Mouse (Mus musculus): ENCODE results near the gene Gpr19. TPM values are rescaled to one million over a fixed set of nuclear protein-coding genes. Genes with fewer than 3 reads are reported as not detected.

Gene Gpr19
- polyA plus RNA-seq, 1 experiment: 2.1 TPM

GRCm38 (mm10) chr6:134929926-134930325, 31.5 kb upstream of the Gpr19 start:
- H3K4me3 ChIP-seq (ENCODE audit: insufficient read depth, poor library complexity, severe bottlenecking): peak overlapping the region; percentile 52
- H3K79me3 ChIP-seq (ENCODE audit: low read depth): peaks cover 50% of the 10 kb centered on the region
- no peaks in the 10 kb centered on the region for H3K27me3 ChIP-seq (ENCODE audit: control insufficient read depth, insufficient read depth, insufficient read length)
- H3K79me2 ChIP-seq (ENCODE audit: control insufficient read depth, insufficient read depth): peaks cover 69% of the 10 kb centered on the region
- H3ac ChIP-seq (ENCODE audit: control insufficient read depth, insufficient read length, low read depth): peak overlapping the region; percentile 48
- TF ChIP-seq FOSL1 (IDR thresholded peaks at IDR 0.05; ENCODE audit: insufficient read depth, low read length, poor library complexity, severe bottlenecking) (no peak), USF1 (IDR thresholded peaks at IDR 0.05; ENCODE audit: low read depth) (peak; percentile 30)
- H3K36me3 ChIP-seq (ENCODE audit: control insufficient read depth, insufficient read depth): peaks cover 8% of the 10 kb centered on the region

- Histone ChIP-seq H3K4me3 (ENCODE audit: insufficient read depth, poor library complexity, severe bottlenecking) (peak overlapping the region; percentile 52), H3K79me3 (ENCODE audit: low read depth) (peaks cover 56% of the 10 kb centered on the region), H3K79me2 (ENCODE audit: control insufficient read depth, insufficient read depth) (peaks cover 73% of the 10 kb centered on the region), H3K36me3 (ENCODE audit: control insufficient read depth, insufficient read depth) (peaks cover 10% of the 10 kb centered on the region), H3ac (ENCODE audit: control insufficient read depth, insufficient read length, low read depth) (peak overlapping the region; percentile 85), H3K27me3 (ENCODE audit: control insufficient read depth, insufficient read depth, insufficient read length) (no peaks in the 10 kb centered on the region)
- TF ChIP-seq CTCF (IDR thresholded peaks at IDR 0.05; ENCODE audit: control insufficient read depth, insufficient read depth, insufficient read length) (no peak), USF1 (IDR thresholded peaks at IDR 0.05; ENCODE audit: low read depth) (peak; percentile 65)
Observed at GRCm38 (mm10) chr6:134928889-134929310, 30.5 kb upstream of the Gpr19 start.

- TF ChIP-seq CTCF (IDR thresholded peaks at IDR 0.05; ENCODE audit: control insufficient read depth, insufficient read depth, insufficient read length): no peak
- TF ChIP-seq MAX (IDR thresholded peaks at IDR 0.05): peak; percentile 58
- peak; percentile 82 for TF ChIP-seq CEBPB (IDR thresholded peaks at IDR 0.05; ENCODE audit: low read depth)
- Histone ChIP-seq H3K79me2 (ENCODE audit: control insufficient read depth, insufficient read depth) (peaks cover 73% of the 10 kb centered on the region), H3ac (ENCODE audit: control insufficient read depth, insufficient read length, low read depth) (peak overlapping the region; percentile 78), H3K27me3 (ENCODE audit: control insufficient read depth, insufficient read depth, insufficient read length) (no peaks in the 10 kb centered on the region), H3K4me3 (ENCODE audit: insufficient read depth, poor library complexity, severe bottlenecking) (peak overlapping the region; percentile 55), H3K79me3 (ENCODE audit: low read depth) (peaks cover 58% of the 10 kb centered on the region), H3K36me3 (ENCODE audit: control insufficient read depth, insufficient read depth) (peaks cover 16% of the 10 kb centered on the region)
Observed at GRCm38 (mm10) chr6:134928096-134928888, 29.9 kb upstream of the Gpr19 start.

GRCm38 (mm10) chr6:134927595-134928095, 29.3 kb upstream of the Gpr19 start:
- Histone ChIP-seq H3K36me3 (ENCODE audit: control insufficient read depth, insufficient read depth) (peaks cover 22% of the 10 kb centered on the region), H3K79me3 (ENCODE audit: low read depth) (peaks cover 59% of the 10 kb centered on the region), H3K27me3 (ENCODE audit: control insufficient read depth, insufficient read depth, insufficient read length) (no peaks in the 10 kb centered on the region), H3K79me2 (ENCODE audit: control insufficient read depth, insufficient read depth) (peaks cover 73% of the 10 kb centered on the region), H3ac (ENCODE audit: control insufficient read depth, insufficient read length, low read depth) (peak overlapping the region; percentile 92), H3K4me3 (ENCODE audit: insufficient read depth, poor library complexity, severe bottlenecking) (peak overlapping the region; percentile 55)
- TF ChIP-seq CTCF (IDR thresholded peaks at IDR 0.05; ENCODE audit: control insufficient read depth, insufficient read depth, insufficient read length): no peak
- TF ChIP-seq CEBPB (IDR thresholded peaks at IDR 0.05; ENCODE audit: low read depth): no peak
- no peak for TF ChIP-seq FOSL1 (IDR thresholded peaks at IDR 0.05; ENCODE audit: insufficient read depth, low read length, poor library complexity, severe bottlenecking)
- TF ChIP-seq MYOD1 (IDR thresholded peaks at IDR 0.05; ENCODE audit: control insufficient read depth, insufficient read length, low read depth): no peak
- no peak for TF ChIP-seq USF1 (IDR thresholded peaks at IDR 0.05; ENCODE audit: low read depth)
- no peak for TF ChIP-seq MAX (IDR thresholded peaks at IDR 0.05)
- TF ChIP-seq MYOG (IDR thresholded peaks at IDR 0.05; ENCODE audit: control insufficient read depth, extremely low read depth, insufficient read length): no peak

GRCm38 (mm10) chr6:134926803-134927594, 28.6 kb upstream of the Gpr19 start:
- Histone ChIP-seq H3K79me3 (ENCODE audit: low read depth) (peaks cover 61% of the 10 kb centered on the region), H3ac (ENCODE audit: control insufficient read depth, insufficient read length, low read depth) (peak overlapping the region; percentile 92), H3K79me2 (ENCODE audit: control insufficient read depth, insufficient read depth) (peaks cover 73% of the 10 kb centered on the region), H3K27me3 (ENCODE audit: control insufficient read depth, insufficient read depth, insufficient read length) (no peaks in the 10 kb centered on the region), H3K36me3 (ENCODE audit: control insufficient read depth, insufficient read depth) (peaks cover 28% of the 10 kb centered on the region), H3K4me3 (ENCODE audit: insufficient read depth, poor library complexity, severe bottlenecking) (peak overlapping the region; percentile 55)
- TF ChIP-seq CEBPB (IDR thresholded peaks at IDR 0.05; ENCODE audit: low read depth) (no peak), USF1 (IDR thresholded peaks at IDR 0.05; ENCODE audit: low read depth) (no peak), MYOD1 (IDR thresholded peaks at IDR 0.05; ENCODE audit: control insufficient read depth, insufficient read length, low read depth) (no peak), CTCF (IDR thresholded peaks at IDR 0.05; ENCODE audit: control insufficient read depth, insufficient read depth, insufficient read length) (no peak), MYOG (IDR thresholded peaks at IDR 0.05; ENCODE audit: control insufficient read depth, extremely low read depth, insufficient read length) (no peak), MAX (IDR thresholded peaks at IDR 0.05) (no peak), FOSL1 (IDR thresholded peaks at IDR 0.05; ENCODE audit: insufficient read depth, low read length, poor library complexity, severe bottlenecking) (no peak)

- TF ChIP-seq FOSL1 (IDR thresholded peaks at IDR 0.05; ENCODE audit: insufficient read depth, low read length, poor library complexity, severe bottlenecking): no peak
- TF ChIP-seq CTCF (IDR thresholded peaks at IDR 0.05; ENCODE audit: control insufficient read depth, insufficient read depth, insufficient read length): no peak
- TF ChIP-seq MYOG (IDR thresholded peaks at IDR 0.05; ENCODE audit: control insufficient read depth, extremely low read depth, insufficient read length): no peak
- no peak for TF ChIP-seq CEBPB (IDR thresholded peaks at IDR 0.05; ENCODE audit: low read depth)
- no peak for TF ChIP-seq USF1 (IDR thresholded peaks at IDR 0.05; ENCODE audit: low read depth)
- no peak for TF ChIP-seq MYOD1 (IDR thresholded peaks at IDR 0.05; ENCODE audit: control insufficient read depth, insufficient read length, low read depth)
- TF ChIP-seq MAX (IDR thresholded peaks at IDR 0.05): no peak
Observed at GRCm38 (mm10) chr6:134926338-134926705, 27.9 kb upstream of the Gpr19 start.

More at GRCm38 (mm10) chr6:134926338-134926705, 27.9 kb upstream of the Gpr19 start:
- Histone ChIP-seq H3ac (ENCODE audit: control insufficient read depth, insufficient read length, low read depth) (peak overlapping the region; percentile 92), H3K4me3 (ENCODE audit: insufficient read depth, poor library complexity, severe bottlenecking) (peak overlapping the region; percentile 55), H3K36me3 (ENCODE audit: control insufficient read depth, insufficient read depth) (peaks cover 31% of the 10 kb centered on the region), H3K79me2 (ENCODE audit: control insufficient read depth, insufficient read depth) (peaks cover 73% of the 10 kb centered on the region), H3K27me3 (ENCODE audit: control insufficient read depth, insufficient read depth, insufficient read length) (no peaks in the 10 kb centered on the region), H3K79me3 (ENCODE audit: low read depth) (peaks cover 64% of the 10 kb centered on the region)
